Mouse (Mus musculus) gastrocnemius, postnatal 4 days (tissue): Measurements from ENCODE around the gene Gpatch2. TPM values are rescaled to one million over a fixed set of nuclear protein-coding genes. Genes with fewer than 3 reads are reported as not detected.

ENCODE experiments used
- DNase-seq, 2 experiments: peaks; one replicate each; pipeline ENCODE4 v3.0.0; 2021 to 2022; ENCODE audit warnings: low spot score in 2 of 2, mixed read lengths in 2 of 2
- total RNA-seq, 2 experiments: library from RNA; stranded (reverse); gene quantifications; 2 replicates each; pipeline ENCODE4 v1.2.3; 2021

Gene Gpatch2
- total RNA-seq, 2 experiments from 2014 or later: 14.5 to 18.3 TPM

DNA sequence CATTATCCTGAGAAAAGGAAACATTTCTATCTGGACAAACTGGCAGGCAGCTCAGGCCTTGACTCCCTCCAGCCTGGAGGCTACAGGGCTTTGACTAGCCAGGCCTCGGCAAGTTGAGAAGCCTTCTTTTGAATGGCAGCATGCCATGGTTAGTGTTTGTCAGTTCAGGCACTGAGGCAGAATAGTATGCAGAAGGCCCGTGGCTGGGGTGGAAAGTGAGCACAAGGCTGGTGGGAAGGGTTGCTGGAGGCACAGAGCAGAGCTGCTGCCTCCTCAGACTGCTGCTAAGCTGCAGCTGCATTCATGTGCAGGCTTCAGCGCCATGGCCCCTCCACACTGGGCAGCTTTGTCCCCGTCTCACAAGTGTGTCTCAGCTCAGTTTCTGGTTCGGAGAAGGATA, 85.3 kb downstream of the Gpatch2 start:
- no peak for DNase-seq

DNA sequence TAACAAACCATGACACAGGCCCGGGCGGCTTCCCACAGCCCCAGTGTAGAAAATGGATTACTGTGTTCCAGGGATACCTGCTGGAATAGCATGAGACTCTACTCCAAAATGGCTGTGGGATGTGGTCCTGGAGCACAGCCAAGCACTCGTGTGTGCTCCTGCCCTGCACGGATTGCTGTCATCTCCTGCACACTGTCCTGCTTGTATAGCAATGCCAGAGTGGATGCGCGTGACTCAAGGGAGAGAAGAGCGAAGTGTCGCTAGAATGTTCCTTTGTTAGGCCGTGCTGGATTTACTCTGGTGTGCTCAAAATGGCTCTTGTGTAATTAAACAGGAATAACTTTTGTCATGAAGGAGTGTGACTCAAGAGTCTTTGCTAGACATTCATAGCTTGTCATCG, 87.9 kb downstream of the Gpatch2 start:
- DNase-seq: no peak

DNA sequence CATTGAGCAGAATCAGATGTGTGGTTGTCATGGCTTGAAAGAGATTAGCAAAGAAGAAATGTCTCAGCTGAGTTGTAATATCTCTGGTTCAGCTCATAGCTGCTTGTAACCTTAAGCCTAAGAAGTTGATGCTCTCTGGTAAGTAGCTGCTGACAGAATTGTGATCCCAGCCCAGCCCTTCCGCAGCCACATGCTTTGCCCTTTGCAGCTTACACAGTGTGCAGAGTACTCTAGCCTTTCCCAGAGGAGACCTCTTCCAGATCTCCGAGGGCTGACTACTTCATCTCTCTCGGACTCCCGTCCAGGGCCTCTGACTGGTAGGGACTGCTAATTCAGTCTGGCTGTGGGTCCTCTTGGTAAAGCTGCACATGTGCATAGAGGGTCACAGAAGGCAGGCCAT, 92.0 kb downstream of the Gpatch2 start:
- DNase-seq: no peak

DNA sequence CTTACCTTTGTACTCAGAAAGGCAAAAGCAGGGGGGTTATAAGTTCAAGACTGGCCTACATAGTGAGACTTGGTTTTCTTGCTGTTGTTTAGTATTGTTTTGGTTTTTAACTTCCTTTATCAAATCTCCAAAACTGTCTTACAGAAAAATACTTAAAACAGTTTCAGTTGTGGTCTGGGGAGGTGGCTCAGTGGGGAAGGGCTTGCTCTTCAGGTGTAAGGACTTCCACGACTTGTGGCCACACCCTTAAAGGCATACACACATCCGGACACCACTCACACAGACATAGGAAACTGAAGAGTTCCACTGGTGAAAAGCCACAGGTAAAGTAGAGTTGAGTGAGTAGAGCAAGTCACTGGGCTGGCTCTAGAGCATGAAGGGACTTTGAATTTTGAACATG, 93.2 kb downstream of the Gpatch2 start:
- DNase-seq: no peak

DNA sequence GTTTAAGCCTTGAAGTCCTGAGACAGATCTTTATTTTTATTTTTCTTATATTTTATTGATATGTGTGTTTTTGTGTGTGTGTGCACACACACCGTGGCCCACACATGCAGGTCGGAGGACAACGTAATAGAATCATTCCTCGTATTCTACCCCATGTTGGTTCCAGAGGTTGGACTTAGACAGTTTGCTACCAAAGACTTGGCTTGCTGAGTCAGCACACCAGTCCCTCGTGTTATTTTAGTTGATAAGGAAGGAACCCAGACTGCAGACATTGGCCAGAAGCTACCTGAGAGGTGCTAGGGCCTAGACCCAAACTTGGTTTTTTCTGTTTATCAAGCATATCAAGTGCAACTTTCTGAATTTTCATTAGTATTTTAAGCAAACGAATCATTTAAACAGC, 95.8 kb downstream of the Gpatch2 start:
- no peak for DNase-seq

DNA sequence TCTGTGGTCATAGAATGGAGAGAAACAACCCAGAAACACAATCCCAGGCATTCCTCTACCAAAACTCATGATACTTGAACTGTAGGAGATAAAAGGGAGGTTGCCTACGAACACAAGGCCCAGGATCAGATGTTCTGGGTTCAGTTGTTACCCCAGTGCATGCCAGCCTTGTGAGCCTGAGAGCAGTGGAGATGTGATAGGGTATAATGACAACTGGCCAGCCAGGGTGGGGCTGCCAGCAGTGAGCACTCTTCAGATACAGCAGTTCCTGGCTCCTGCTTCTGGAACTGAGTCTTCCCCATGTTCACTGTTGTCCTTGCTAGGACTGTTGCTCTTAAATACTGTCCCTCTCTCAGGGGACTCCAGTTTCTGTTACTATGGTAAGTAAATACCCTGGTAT, 98.0 kb downstream of the Gpatch2 start:
- no peak for DNase-seq

DNA sequence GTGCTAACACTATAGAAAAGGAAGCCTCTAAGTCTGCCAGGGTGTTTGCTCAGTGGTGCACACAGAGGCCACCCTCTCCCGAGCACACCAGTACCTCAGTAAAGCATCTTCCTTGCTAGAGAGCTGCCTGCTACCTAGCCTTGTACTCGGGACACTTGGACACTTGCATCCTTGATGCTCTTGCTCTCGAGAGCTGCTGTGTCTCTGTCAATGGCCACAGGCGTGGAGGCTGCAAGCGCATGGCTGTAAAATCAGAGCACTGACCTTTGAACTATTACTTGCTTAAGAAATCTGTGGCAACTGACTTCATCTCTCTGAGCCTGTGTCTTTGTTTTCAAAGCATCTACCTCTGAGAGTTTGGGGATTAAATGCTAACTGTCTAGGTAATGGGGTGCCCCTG, 98.5 kb downstream of the Gpatch2 start:
- no peak for DNase-seq

DNA sequence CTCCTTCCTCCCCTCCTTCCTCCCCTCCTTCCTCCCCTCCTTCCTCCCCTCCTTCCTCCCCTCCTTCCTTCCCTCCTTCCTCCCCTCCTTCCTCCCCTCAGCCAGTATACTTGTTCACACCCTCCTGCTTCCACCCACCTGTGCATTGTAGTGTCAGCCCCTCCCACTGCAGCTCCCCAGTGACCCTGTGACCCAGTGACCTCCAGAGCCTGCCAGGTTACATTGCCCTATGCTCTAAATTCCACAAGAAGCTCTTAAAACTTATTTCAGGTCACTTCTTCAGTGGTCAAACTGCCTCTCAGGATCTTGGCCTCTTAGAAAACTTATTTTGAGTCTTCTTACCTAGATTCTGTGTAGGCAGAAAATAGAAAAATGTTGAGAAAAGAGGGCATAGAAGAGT, 99.2 kb downstream of the Gpatch2 start:
- no peak for DNase-seq

DNA sequence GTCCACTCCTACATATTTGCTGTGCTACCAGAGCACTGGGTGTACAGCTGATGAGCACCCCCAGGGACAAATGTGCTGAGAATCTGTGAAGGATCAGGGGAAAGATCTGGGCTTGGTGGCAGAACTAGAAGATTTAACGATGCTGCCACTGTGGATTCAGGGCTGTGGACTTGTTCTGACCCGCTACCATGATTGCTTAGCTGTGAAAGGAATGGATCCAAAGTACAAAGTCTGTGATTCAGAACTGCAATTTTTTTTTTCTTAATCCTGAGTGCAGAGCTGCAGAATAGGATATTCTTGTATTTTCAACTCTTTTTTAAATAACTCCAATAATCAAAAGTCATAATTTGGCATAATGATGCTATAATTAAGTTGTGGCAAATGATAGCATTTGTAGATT, 100.5 kb downstream of the Gpatch2 start:
- no peak for DNase-seq

DNA sequence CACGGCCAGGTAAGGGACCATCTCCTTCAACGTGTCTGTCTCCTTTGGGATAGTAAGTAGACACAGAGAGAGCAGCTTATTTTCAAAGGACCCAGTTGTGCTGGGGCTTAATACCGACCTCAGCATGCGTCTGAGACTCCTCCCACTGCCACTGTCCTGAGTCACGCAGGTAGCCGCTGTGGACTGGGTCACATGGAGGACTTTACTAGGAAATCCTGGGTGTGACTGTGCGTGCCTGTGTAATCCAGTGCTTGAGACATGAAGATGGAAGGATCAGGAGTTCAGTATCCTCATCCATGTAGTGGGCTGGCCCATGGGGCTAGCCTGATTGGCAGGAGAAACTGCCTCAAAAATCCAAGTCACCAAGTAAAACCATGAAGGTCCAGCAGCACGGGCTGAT, 101.2 kb downstream of the Gpatch2 start:
- no peak for DNase-seq

DNA sequence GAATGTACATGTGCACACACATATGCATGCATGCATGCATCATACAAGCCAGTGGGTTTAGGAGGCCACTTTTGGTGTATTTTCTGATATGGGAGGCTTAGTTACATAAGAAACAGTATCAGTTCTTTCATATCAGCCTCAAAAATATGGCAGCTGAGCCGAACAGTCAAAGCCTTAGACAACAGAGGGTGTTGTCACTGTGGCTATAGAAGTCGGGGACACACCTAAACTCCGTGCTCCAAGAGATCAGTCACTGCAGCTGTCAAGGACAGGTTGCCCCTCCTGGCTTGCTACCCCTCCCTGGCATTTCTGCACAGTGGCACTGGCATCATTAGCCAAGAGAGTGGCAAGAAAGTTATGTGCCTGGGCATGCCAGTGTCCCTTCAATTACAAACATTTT, 106.5 kb downstream of the Gpatch2 start:
- no peak for DNase-seq

DNA sequence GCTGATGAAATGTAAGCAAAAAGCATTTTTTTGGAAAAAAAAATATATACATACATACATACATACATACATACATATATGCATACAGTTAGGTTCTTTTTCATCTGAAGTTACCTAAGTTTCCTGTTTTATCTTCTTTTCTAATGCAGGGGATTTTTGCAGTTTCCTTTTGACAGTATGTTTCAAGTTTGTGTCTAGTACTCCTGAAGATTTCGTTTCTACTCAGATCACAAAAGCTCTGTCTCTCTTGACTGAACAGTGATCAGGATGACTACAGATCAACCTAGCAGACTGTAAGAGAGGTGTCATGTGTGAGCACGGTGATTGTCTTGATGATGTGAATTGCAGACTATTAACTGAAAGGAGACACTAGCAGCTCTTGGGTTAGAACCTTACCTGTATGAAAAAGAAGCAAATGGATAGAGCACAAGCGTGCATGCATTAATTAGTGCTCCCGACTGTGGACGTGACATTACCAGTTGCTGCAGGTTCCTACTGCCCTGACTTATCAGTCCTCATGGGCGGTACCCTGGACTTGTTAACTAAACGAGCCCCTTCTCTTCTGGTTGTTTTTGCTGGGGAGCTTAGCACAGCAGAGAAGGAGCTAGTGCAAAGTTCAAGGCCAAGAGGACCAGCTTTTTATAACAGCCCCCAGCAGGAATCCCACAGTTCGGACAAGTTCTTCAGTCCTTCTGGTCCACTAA, 107.3 kb downstream of the Gpatch2 start:
- DNase-seq: no peak

DNA sequence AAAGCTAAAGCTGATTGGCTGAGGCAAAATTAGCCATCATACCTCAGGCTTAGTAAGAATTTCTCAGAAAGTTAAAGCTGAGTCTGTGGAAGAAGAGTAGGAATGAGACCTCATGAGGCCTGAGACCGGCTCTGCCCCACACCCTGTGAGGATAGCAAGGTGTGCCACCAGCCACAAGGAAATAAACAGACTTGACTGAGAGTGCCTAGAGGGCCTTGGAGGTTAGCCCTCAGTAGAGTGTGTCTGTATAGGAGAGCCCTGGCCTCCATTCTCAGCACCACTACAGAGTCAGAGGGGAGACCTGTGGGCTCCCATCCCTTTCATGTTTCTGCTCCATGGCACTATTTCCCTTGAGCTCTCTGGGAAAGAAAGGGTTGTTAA, 107.9 kb downstream of the Gpatch2 start:
- no peak for DNase-seq

DNA sequence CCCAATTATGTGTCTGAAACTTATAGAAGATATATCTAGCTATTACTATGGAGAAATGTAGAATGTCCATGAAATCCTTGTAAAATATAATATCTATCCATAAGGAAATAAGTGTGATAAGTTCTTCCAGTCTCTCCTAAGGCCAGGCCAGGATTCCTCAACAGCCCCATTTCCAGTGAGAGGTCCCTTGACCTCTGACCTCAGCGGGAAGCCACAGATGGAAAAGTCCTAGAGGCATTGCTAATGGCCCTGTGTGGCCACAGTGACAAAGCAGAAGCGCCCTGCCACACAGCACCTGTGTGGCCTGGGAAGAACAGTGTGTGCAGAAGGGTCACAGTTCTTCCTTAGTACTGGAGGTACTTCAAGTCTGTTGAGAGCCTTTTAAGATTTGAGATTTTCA, 127.2 kb downstream of the Gpatch2 start:
- DNase-seq: no peak

DNA sequence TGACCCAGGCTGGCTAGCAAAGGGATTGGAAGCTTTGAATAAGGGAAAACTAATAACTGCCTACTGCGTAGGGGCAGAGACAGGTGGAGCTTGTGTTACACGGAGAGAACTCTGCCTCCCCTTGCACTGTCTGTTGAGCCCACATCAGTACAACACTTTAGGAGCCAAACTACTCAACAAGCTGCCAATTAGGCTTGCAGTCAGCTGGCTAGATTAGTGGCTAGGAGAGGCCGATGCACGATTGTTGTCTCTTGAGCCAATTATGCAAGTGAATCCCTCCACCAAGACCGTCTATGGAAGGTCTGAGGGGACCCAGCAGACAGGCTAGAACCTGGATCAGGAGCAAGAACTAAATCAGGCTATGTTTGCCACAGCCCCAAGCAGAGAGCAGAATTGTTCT, 129.8 kb downstream of the Gpatch2 start:
- no peak for DNase-seq

DNA sequence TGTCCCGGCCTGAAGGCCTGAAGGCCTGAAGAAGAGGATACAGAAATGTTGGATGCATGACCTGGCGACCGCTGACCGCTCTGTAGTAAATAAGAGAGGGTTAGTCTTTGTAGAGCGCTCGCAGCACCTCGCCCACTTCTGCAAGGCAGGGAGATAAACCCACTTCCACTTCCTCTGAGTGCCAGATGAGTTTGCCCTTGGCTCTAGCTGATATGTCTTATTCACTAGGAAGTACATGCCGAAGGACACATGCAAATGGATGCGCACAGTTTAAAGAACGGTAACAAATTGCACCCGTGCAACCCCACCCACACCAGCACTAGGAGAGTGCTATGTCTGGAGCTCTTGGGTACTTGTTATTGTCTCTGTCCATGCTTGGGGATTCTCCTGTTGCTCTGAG, 131.6 kb downstream of the Gpatch2 start:
- no peak for DNase-seq

DNA sequence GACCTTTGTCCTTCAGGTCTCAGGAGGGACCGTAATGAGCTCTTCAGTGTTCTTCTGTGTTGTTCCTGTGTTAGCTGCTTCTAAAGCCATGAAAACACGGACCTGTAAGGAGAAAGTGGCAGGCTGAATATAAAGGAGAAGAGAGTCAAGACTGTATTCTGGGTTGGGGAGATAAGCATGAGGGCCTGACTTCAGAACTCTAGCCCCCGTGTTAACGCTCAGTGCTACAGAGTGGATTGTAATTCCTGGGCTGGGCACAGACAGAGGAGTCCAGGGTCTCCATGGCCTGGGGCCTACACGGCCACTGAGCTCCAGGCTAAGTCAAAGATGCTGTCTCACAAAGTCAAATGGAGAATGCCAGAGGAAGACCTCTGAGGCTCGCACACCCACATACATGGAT, 132.3 kb downstream of the Gpatch2 start:
- no peak for DNase-seq

DNA sequence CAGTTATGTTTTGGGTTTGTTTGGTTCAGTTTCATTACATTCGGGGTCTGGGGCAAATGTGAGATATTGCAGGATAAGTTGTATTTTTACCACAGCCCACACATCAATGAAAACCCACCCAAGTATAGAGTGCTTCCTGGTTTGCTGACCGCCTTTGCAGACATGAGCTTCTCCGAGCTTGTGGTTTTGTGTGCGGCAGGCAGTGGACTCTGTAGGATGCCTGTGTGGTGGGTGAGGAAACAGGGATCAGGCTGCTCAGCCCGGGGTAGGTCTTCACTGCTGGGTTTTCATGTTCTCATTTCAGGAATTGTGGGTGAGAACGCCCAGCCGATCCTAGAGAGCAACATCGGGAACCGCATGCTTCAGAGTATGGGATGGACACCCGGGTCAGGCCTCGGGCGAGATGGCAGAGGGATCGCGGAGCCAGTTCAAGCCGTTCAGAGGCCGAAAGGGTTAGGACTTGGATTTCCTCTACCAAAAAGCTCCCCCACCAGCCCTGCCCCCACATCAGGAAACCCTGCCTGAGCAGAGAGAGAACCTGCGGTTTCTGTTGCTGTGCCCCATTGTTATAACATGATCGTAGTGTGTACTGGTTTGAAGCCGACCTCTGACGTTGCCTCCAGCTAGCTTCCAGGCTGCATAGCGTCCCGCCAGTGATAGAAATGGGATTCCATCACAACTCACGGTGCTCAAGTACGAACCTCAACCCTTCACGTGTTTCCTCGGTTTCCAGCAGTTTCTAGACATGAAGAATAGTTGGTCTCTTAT, 132.9 kb downstream of the Gpatch2 start:
- no peak for DNase-seq

DNA sequence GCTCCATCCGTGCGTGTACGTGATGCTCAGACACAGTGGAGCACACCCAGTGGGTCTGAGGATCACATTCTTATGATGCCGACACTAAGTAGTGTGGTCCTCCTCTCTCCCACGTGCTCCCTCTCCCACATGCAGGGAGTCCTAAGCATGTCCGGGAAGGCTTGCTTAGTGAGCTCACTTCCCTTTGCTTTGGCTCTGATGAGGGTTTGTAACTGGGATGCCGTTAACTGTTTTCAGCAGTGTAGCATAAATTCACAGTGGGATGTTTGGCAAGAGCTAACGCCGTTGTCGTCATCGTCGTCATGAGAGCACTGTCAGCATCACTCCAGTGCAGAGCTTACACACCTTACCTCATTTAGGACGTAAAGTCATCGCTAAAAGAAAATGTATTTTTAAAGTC, 133.6 kb downstream of the Gpatch2 start:
- DNase-seq: no peak

DNA sequence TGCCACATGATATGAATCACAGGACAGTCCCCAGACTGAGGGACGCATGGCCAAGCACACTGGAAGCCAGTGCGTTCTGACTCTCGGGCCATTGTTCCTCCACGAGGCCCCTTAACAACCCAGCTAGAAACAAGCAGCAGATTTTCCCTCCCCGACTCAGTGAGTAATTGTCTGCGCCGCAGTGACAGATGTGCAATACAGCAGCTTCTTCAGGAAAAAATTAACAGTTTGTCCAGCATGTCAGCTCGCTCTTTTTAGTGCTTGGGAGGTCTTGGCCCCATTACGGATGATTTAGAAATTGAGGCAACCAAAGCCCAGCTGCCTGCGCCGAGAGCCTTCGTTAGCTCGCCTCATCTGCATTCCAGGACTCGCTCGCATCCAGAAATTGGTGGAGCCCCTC, 140.9 kb downstream of the Gpatch2 start:
- DNase-seq: no peak

DNA sequence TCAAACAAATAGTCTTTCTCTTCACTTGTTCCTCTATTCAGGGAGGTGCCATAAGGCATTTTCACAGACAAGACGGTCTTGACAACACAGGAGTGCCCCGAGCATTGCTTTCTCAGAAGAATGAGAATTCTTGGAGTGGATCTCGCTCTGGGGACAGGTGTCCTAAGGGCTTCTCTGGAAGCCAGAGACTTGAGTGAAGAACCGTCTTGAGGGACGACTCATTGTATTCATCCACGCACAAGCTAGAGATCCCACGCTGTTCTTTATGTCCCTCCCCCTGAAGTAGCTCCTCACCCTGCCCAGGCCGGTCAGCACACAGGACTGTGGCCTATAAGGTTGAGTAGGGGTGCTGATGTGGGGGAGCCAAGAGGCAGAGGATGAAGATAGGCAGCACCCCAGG, 141.6 kb downstream of the Gpatch2 start:
- DNase-seq: no peak

DNA sequence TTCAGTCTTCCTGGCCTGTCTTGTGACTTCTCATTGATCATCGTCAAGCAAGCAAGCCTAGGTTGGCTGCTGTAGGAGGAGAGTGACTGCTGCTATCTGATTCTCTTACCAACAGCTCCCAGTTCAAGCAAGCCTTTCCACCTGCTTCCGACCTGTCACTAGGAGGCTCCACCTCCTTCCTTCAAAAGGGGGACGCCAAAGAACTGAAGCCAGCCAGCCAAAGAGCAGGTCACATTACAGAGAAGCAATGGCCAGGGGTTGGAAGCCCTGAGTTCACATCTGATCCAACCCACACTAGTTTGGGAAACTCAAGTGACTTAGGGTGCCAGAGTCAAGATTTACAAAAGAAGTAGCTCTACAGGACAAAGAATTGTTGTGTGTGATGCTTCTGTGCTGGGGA, 144.9 kb downstream of the Gpatch2 start:
- no peak for DNase-seq

DNA sequence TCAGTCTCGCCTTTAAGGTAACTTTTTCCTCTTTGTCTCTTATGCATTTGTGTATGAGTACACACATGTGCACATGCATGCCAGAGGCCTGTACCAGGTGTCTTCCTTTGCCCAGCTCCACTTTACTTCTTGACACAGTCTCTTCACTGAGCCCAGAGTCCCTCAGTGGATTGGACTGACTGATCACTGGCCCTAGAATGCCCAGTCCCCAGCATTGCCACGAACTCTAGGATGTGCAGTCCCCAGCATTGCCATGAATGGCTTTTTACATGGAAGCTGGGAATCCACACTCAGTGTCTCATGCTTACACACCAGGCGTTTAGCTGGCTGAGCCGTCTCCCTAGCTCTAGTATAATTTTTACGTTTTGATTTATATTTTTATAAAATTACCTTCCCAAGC, 147.2 kb downstream of the Gpatch2 start:
- DNase-seq: no peak
